Comparison of ENCODE assay signal across 8 mouse cellular contexts in genomic region chr17:34170877-34171498, GRCm38 (mm10). TPM values are rescaled to one million over a fixed set of nuclear protein-coding genes. Genes with fewer than 3 reads are reported as not detected.
A peak's percentile ranks its signal among the peaks of the same experiment; 100 is the strongest.
DNase-seq lines count a peak whose midpoint lies in the region; ATAC-seq and TF ChIP-seq lines count a peak whose summit lies in the region.

No protein-coding gene starts in this region.

- no peaks in the 10 kb centered on the region for H3K27me3 ChIP-seq in liver, postnatal 0 days (ENCODE audit: insufficient read depth, low read length)

- 0 out of 2 replicates have a peak overlapping the region, but pooled peaks have one; percentile 21 for H3K9ac ChIP-seq in liver, postnatal 0 days (replicated peaks)

- peaks cover 3% of the 10 kb centered on the region for H3K4me1 ChIP-seq in liver, postnatal 0 days (ENCODE audit: insufficient read depth)

- H3K4me2 ChIP-seq in liver, postnatal 0 days (ENCODE audit: low read depth, low read length), result peak overlapping the region; percentile 68

- peak; percentile 95 for DNase-seq in CD4-positive, CD25-positive, alpha-beta regulatory T cell, adult 2 months (ENCODE audit: low read depth, low spot score)
- peak; percentile 33 for DNase-seq in Muller cell, postnatal 12 days (ENCODE audit: inconsistent ontology term)
- peak; percentile 76 for DNase-seq in cerebellum, adult 9-10 months
- DNase-seq in gastrocnemius, postnatal 36 days, result peak; percentile 69 to 70
- DNase-seq in layer of hippocampus, adult 11-12 months (ENCODE audit: low spot score), result peak; percentile 90
- DNase-seq in liver, postnatal 0 days, result peak; percentile 86
- peak; percentile 70 for DNase-seq in retina, postnatal 7 days (ENCODE audit: low read depth, low spot score)
- peak; percentile 52 for DNase-seq in urinary bladder, adult 2 months (ENCODE audit: low spot score)

- H3K4me3 ChIP-seq in liver, postnatal 0 days (ENCODE audit: low read depth, low read length), result peak overlapping the region; percentile 28

- no peak for TF ChIP-seq EP300 in liver, postnatal 0 days (IDR thresholded peaks at IDR 0.05; ENCODE audit: low read depth)

- H3K36me3 ChIP-seq in liver, postnatal 0 days (replicated peaks; ENCODE audit: insufficient read depth, low read length), result no peaks in the 10 kb centered on the region

- TF ChIP-seq CTCF in liver, postnatal 0 days (IDR thresholded peaks at IDR 0.05; ENCODE audit: low read depth), result peak; percentile 97

- peak; percentile 78 for ATAC-seq in liver, postnatal 0 days

- 14% methylated on average over 13 of the region's 13 CpGs for WGBS in liver, postnatal 0 days (ENCODE audit: insufficient replicate concordance)

- H3K9me3 ChIP-seq in liver, postnatal 0 days (ENCODE audit: low read length), result no peaks in the 10 kb centered on the region

- H3K27ac ChIP-seq in liver, postnatal 0 days (ENCODE audit: low read depth), result peak overlapping the region; percentile 40; the same call in 1 of the 2 replicates

- intact Hi-C loops in gastrocnemius, postnatal 36 days (cut with DNase I), result loop anchor here (1.0 to 2.0 kb wide), 2 partner anchors 34 to 64 kb away; no protein-coding TSS in a partner anchor

RNA-seq across cellular contexts. Expression of gene Tap1, which starts 16.4 kb away (rescaled TPM):
- 1 to 10 TPM; 1.6 to 1.8 TPM for total RNA-seq in gastrocnemius, postnatal 36 days (2021)
- polyA plus RNA-seq in liver, postnatal 0 days (2015; fragmentation: Nextera tagmentation; extraction: Ambion mirVana), result 8.8 and 9.3 TPM in 2 replicates
- 29.5 and 40.1 TPM in 2 replicates for polyA plus RNA-seq in urinary bladder, adult 2 months (2012; rRNA removed)

RNA-seq across cellular contexts. Expression of gene Psmb9, which starts 16.6 kb away (rescaled TPM):
- total RNA-seq in gastrocnemius, postnatal 36 days (2021), result 1 to 10 TPM; 1.0 to 1.9 TPM
- polyA plus RNA-seq in liver, postnatal 0 days (2015; fragmentation: Nextera tagmentation; extraction: Ambion mirVana), result 20.4 and 22.9 TPM in 2 replicates
- polyA plus RNA-seq in urinary bladder, adult 2 months (2012; rRNA removed), result 34.7 and 37.4 TPM in 2 replicates

RNA-seq across cellular contexts. Expression of gene H2-DMb1, which starts 18.1 kb away (rescaled TPM):
- 1 to 10 TPM in 1 of 2 experiments, under 1 TPM in 1; 0.71 to 1.2 TPM for total RNA-seq in gastrocnemius, postnatal 36 days (2021)
- 3.9 and 4.0 TPM in 2 replicates for polyA plus RNA-seq in liver, postnatal 0 days (2015; fragmentation: Nextera tagmentation; extraction: Ambion mirVana)
- polyA plus RNA-seq in urinary bladder, adult 2 months (2012; rRNA removed), result 22.4 and 22.8 TPM in 2 replicates

RNA-seq across cellular contexts. Expression of gene Psmb8, which starts 26.5 kb away (rescaled TPM):
- total RNA-seq in gastrocnemius, postnatal 36 days (2021), result 1 to 10 TPM; 3.1 to 3.5 TPM
- polyA plus RNA-seq in liver, postnatal 0 days (2015; fragmentation: Nextera tagmentation; extraction: Ambion mirVana), result 49.7 and 51.6 TPM in 2 replicates
- 81.2 and 88.3 TPM in 2 replicates for polyA plus RNA-seq in urinary bladder, adult 2 months (2012; rRNA removed)

RNA-seq across cellular contexts. Expression of gene H2-DMb2, which starts 27.9 kb away (rescaled TPM):
- total RNA-seq in gastrocnemius, postnatal 36 days (2021), result under 1 TPM; 0.35 to 0.48 TPM
- 1.9 and 2.1 TPM in 2 replicates for polyA plus RNA-seq in liver, postnatal 0 days (2015; fragmentation: Nextera tagmentation; extraction: Ambion mirVana)
- 4.1 and 4.9 TPM in 2 replicates for polyA plus RNA-seq in urinary bladder, adult 2 months (2012; rRNA removed)

Comparison
In these comparisons a context has a peak if more than half of its experiments do, and no peak if none do; other contexts are left out.
1. Peak in every context shown above with its lines: DNase-seq, ATAC-seq, H3K4me3 ChIP-seq and H3K27ac ChIP-seq.
2. DNase-seq: peak in every context shown above with its lines; median percentile 95 in CD4-positive, CD25-positive, alpha-beta regulatory T cell, adult 2 months; 90 in layer of hippocampus, adult 11-12 months; 86 in liver, postnatal 0 days; 76 in cerebellum, adult 9-10 months; 70 in retina, postnatal 7 days; 70 in gastrocnemius, postnatal 36 days; 52 in urinary bladder, adult 2 months; 33 in Muller cell, postnatal 12 days.